Mouse (Mus musculus) kidney, adult 2 months (tissue): ENCODE measurements at regions not wholly inside any gene's neighbourhood (a gene's known extent, or its start where the extent isn't known, plus 50 kb on each side); places are given as distances from the start of the nearest gene placed in this dataset.

Experiments used
- DNase-seq: peaks from one replicate; pipeline ENCODE4 v3.0.0; 2021
- H3K27ac ChIP-seq: fragments of 200-500 bp; 2 replicates; pipeline ENCODE4 v1.5.1; 2012; ENCODE audit warnings: low read depth, low read length, control low read depth, inconsistent platforms; ENCODE audit not compliant: insufficient read depth
- H3K27me3 ChIP-seq: fragments of 200-500 bp; replicated peaks from 2 replicates; pipeline ENCODE4 v1.6.1; 2012; ENCODE audit warnings: mild to moderate bottlenecking, moderate library complexity, low read length, inconsistent platforms; ENCODE audit not compliant: control insufficient read depth, insufficient read depth
- H3K36me3 ChIP-seq: fragments of 200-500 bp; 2 replicates; pipeline ENCODE4 v1.6.1; 2012; ENCODE audit warnings: mild to moderate bottlenecking, moderate library complexity, low read length, inconsistent platforms; ENCODE audit not compliant: control insufficient read depth, insufficient read depth
- H3K4me1 ChIP-seq: fragments of 200-500 bp; 2 replicates; pipeline ENCODE4 v1.6.1; 2011; ENCODE audit warnings: low read length; ENCODE audit not compliant: control insufficient read depth, insufficient read depth
- H3K4me3 ChIP-seq: fragments of 200-500 bp; 2 replicates; pipeline ENCODE4 v1.5.1; 2011; ENCODE audit warnings: mild to moderate bottlenecking, low read depth, low read length, control low read depth; ENCODE audit not compliant: insufficient read depth
- CTCF ChIP-seq: fragments of 200-500 bp; conservative IDR thresholded peaks from 2 replicates; pipeline ENCODE4 v1.5.1; 2011; ENCODE audit warnings: low read depth, mild to moderate bottlenecking, control low read depth, low read length, moderate library complexity, mixed read lengths; ENCODE audit not compliant: insufficient read depth, insufficient read length
- POLR2A ChIP-seq: fragments of 200-500 bp; IDR thresholded peaks from one replicate; pipeline ENCODE4 v1.6.1; 2011; ENCODE audit warnings: low read depth, low read length, control low read depth
- WGBS: fragments of 180-500 bp; shearing (Covaris S2); methylation state at CpG from one replicate; pipeline ENCODE4 v1.1.7; 2018; 5-methylcytosine and 5-hydroxymethylcytosine counted together

DNA sequence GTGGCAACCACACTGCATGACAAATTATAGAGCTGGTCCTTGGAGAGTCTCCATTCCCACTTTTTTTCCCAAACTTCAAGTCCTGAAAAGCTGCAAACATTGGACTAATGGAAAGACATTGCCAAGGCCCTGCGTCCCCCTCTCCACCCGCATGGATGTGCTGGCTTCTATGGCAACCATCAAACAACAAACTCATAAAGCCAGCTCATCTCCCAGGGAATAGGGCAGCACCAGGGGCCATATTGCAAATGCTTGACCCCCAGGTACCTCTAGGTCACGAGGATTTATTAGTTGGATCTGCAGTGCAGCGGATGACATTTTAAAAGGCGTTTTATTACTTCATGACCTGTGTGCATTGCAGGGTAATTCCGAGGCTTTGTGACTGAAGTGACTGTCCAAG lies 324.5 kb downstream of the Fam49a start:
- DNase-seq = no peak
- no peaks in the 10 kb centered on the region for H3K4me1 ChIP-seq
- no peaks in the 10 kb centered on the region for H3K27me3 ChIP-seq
- no peaks in the 10 kb centered on the region for H3K36me3 ChIP-seq
- WGBS = 63% methylated on average over 6 of the region's 6 CpGs
- TF ChIP-seq POLR2A = no peak
- TF ChIP-seq CTCF = no peak
- H3K4me3 ChIP-seq = no peak overlapping the region
- no peak overlapping the region for H3K27ac ChIP-seq

DNA sequence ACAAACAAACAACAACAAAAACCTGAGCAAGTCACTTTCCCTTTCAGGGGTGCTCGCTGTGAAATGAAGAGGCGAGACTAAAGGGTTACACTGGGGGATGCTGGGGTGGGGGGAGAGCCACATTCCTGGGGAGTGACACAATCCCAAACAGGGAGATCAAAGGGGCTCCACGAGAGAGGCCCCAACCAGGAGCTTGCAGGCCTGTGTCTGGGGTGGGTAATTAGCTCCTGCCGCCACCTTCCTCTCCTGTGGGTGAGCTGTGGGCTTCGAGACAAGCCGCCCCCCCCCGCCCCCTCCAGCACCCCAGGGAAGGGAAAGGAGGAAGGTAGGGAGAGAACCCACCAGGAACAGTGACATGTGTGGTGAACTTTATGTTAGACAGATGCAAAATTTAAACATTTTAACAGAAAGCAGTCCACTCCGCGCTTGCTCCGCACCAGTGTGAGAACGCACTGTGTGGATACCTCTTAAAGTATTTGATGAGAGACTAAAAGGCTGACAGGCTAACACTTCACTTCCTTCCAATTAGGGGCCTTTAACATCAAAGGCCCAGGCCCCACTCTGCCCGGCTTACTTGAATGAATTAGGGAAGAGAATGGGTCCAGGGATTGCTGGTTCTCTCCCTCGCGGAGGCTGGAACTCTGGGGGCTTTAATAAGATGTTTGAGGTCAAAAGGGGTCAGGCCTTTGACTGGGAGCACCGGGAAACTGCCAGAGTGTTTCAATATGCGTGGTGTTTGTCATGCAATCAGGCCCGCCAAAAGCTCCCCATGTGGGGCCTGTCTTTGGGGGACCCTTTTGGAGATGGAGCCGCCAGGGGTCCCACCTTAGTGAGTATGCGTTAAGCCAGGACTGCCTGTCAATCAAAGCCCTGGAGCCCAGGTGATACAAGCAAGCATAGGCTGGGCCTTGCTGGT lies 319.6 kb downstream of the Fam49a start:
- WGBS = 54% methylated on average over 19 of the region's 19 CpGs
- H3K36me3 ChIP-seq = no peaks in the 10 kb centered on the region
- TF ChIP-seq POLR2A (no peak), CTCF (no peak)
- no peak overlapping the region for H3K4me3 ChIP-seq
- no peak for DNase-seq
- H3K27me3 ChIP-seq = no peaks in the 10 kb centered on the region
- H3K4me1 ChIP-seq = no peaks in the 10 kb centered on the region
- H3K27ac ChIP-seq = no peak overlapping the region

DNA sequence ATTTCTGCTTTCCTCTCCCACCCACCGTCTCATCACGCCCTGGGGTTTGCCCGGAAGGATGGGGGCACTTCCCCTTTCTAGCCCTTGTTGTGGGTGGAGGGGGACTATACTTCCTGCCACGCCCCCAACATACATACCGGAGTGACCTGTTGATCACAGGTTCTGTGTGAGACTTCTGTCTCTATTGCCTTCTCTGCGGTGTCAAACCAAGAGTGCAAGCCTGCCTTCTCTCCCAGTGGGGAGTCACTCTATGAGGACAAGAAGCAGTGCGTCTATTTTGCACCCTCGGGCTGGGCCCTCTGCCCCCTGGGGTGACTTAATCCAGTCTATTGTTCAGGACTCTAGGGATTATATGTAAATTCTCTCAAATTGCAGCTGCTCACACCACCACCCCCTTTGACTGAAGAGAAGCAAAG lies 318.8 kb downstream of the Fam49a start:
- Histone ChIP-seq H3K27ac (no peak overlapping the region), H3K4me3 (no peak overlapping the region), H3K27me3 (no peaks in the 10 kb centered on the region), H3K4me1 (no peaks in the 10 kb centered on the region), H3K36me3 (no peaks in the 10 kb centered on the region)
- no peak for DNase-seq
- TF ChIP-seq POLR2A (no peak), CTCF (no peak)
- 36% methylated on average over 8 of the region's 8 CpGs for WGBS

DNA sequence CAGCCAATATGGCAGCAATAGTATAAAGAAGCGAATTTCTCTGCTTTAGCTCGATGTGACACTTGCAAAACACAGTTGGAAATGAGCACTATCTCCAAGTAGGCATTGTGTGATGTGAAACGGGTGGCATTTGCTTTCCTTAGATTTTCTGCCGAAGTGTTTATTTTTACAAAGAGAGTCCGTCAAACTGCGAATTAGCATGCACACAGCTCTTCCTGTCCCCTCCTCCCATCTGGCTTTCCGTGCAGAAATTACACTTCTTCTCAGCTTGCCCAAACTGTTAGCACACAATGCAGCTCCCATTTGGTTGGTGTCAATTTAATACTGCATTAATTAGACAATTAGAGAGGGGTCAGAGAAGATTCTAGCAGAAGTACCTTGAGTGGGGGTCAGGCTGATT lies 316.3 kb downstream of the Fam49a start:
- Histone ChIP-seq H3K4me3 (no peak overlapping the region), H3K27me3 (no peaks in the 10 kb centered on the region), H3K36me3 (no peaks in the 10 kb centered on the region), H3K4me1 (no peaks in the 10 kb centered on the region), H3K27ac (no peak overlapping the region)
- no peak for DNase-seq
- 45% methylated on average over 7 of the region's 7 CpGs for WGBS
- TF ChIP-seq CTCF (no peak), POLR2A (no peak)

DNA sequence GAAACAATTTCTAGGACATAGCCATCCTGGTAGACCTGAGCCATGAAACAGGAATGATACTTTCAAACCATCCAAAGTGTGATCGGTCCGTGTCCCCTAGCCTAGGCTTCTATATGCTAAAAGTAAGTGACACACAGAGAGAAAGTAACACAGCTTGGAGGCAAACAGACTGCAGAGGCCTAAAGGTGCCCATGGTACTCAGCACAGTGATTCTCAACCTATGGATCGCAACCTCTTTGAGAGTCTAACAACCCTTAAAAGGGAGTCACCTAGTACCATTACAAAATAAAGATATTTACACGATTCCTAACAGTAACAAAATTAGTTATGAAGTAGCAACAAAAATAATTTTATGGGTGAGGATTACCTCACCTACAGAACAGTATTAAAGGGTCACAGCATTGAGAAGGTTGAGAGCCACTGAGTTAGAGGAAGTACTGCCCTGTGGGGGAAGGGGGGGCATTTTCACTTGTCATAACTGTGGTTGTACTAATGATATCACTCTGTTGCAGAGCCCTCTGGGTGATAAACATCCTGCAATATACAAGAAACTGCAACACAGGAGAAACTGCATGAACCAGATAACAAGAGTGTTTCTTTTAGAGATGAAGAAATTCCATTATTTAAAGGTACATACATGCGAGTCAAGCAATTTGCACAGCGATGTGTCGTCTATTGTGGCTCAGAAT lies 308.8 kb downstream of the Fam49a start:
- DNase-seq = no peak
- H3K4me3 ChIP-seq = no peak overlapping the region
- no peaks in the 10 kb centered on the region for H3K4me1 ChIP-seq
- no peaks in the 10 kb centered on the region for H3K27me3 ChIP-seq
- H3K36me3 ChIP-seq = no peaks in the 10 kb centered on the region
- H3K27ac ChIP-seq = no peak overlapping the region
- no peak for TF ChIP-seq POLR2A
- no peak for TF ChIP-seq CTCF
- 91% methylated on average over 7 of the region's 7 CpGs for WGBS

DNA sequence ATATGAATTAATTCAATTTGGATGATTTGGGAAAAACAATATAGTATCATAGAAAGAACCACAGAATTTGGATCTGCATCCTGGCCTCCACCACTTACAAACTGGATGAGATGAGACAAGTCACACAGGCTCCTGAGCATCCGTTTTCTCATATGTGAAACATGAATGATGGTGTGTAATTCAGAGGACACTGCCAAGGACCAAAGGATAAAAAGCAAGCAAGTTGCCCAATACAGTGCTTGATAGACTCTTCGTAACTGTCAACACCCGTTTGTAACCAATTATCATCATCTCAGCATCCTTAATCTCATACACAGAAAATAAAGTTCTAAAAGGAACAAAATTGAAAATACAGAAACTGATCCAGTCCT lies 305.8 kb downstream of the Fam49a start:
- Histone ChIP-seq H3K4me3 (no peak overlapping the region), H3K36me3 (no peaks in the 10 kb centered on the region), H3K27me3 (no peaks in the 10 kb centered on the region), H3K4me1 (no peaks in the 10 kb centered on the region), H3K27ac (no peak overlapping the region)
- no peak for DNase-seq
- 88% methylated on average over 3 of the region's 3 CpGs for WGBS
- no peak for TF ChIP-seq POLR2A
- TF ChIP-seq CTCF = no peak

DNA sequence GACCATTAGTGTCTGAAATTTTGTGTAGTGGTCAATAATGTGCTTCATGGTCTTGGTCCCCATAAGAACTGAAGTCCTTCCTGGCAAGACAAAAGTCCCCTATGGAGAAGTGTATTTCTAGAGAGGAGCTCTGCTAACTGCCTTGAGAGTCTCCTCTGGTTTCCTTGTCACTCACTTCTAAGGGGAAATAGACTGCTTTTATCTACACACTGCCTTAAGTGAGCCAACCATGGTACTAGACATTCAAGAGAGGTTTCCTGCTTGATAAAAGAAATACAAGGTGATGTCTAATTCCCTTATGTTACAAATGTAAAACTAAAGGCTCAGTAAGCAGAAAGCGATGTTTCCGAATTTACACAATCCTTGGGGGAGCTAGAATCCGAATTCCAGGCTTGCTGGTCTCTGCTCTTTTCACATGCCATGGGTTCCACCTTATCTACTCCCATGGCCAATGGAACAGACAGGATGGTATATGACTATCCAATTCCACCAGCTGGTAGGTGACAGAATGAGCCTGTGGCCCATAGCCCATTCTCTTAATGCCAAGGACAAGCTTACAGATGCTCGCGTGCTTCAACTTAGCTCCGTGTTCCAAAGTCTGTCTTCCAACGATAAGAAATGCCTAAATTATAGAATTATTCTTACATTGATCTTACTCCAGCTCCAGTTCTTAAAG lies 305.3 kb downstream of the Fam49a start:
- DNase-seq = no peak
- no peak overlapping the region for H3K27ac ChIP-seq
- TF ChIP-seq CTCF (no peak), POLR2A (no peak)
- no peak overlapping the region for H3K4me3 ChIP-seq
- no peaks in the 10 kb centered on the region for H3K36me3 ChIP-seq
- 93% methylated on average over 7 of the region's 7 CpGs for WGBS
- H3K27me3 ChIP-seq = no peaks in the 10 kb centered on the region
- no peaks in the 10 kb centered on the region for H3K4me1 ChIP-seq
